Mouse (Mus musculus): Measurements from ENCODE around the gene Sema6b. TPM values are rescaled to one million over a fixed set of nuclear protein-coding genes. Genes with fewer than 3 reads are reported as not detected.

The Sema6b gene
- polyA plus RNA-seq (2012; rRNA removed): 28.0 and 28.1 TPM in 2 replicates

DNA sequence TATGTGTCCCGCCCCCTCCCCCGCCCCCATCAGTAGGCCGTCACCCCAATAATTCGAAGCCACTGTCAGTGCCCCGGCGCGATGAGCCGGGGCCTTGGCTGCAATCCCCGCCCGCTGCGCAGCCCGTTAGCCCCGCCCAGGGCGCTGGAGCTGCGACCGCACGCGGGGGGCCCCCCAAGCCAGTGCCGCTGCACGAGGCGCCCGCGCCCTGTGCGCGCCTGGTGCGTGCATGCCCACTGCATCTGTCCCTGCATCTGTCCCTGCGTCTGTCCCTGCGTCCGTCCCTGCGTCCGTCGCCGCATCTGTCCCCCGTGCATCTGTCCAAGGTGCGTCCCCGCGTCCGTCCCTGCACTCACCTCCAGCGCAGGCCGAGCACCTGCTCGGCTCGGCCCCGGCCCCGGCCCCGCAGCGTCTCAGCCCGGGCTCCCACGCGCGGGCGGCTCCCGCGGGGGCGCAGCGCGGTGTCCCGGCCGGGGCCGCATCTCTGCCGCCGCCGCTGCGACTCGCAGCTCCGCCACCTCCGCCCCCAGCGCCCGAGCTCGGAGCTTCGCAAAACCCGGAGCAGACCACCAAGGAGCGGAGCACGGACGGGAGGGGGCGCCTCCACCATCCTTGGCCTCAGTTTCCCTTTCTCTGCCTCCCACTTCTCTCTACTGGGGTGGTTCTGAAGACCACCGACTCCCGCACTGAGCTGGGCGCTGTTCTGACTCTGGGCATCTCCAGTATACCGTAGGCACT is at the start of gene Sema6b:
Gene Sema6b, minus strand, starts transcription at position 486 of the 738 bp plus-strand sequence.

DNA sequence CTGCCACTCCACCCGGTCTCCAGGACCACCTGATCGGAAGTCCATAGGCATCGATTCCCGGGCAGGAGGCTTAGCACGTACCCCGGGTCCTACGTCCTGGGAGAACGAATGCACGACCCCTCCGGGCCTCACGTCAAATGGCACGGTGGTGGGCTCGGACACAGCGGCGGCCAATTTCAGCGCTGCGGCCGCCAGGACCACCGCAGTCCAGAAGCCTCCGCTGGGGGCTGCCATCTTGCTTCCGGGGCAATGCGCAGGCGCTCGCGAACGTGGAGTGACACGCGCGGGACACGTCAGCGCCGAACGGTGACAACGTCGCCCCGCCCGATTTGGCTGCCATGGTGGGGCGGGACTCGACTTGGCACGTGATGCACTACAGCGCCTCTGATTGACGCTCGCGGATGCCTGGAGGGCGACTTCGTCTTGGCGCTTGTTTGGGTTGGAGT is 43.5 kb upstream of the Sema6b start, which contains the start of gene Mydgf:
Gene Mydgf, minus strand, starts transcription at position 263 of the 446 bp plus-strand sequence.

DNA sequence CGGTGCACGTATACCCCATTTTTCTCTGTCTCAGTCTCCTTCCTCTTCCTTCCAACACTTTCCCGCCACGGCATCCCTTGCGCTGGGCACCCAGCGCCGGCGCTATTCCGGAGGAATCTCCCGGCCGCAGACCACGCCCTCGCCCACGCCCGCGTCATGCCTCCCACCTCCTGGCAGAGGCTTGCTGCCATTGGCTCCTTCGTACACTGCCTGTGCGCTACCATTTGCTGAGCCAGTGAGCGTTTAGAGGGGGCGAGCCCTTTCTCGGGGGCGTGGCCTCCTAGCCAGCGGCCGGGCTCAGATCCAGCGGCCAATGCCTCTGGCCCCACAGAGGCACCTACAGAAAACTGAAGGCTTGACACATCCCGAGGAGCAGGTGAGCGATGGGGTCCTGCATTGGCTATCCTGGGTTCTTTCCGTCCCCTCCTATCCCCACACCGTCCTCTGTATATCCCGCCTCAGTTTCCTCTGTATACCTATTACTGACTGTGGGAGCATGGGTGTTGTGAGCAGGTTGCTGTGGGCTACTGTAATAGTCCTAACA is 22.2 kb upstream of the Sema6b start, which contains the start of gene Tnfaip8l1:
Gene Tnfaip8l1, plus strand, starts transcription at position 247 of the 544 bp plus-strand sequence.

GRCm38 (mm10) chr17:56121826-56122225 is 18.3 kb downstream of the Sema6b start, which contains the start of gene Lrg1:
Lrg1 (minus strand) TSS chr17:56122001.

DNA sequence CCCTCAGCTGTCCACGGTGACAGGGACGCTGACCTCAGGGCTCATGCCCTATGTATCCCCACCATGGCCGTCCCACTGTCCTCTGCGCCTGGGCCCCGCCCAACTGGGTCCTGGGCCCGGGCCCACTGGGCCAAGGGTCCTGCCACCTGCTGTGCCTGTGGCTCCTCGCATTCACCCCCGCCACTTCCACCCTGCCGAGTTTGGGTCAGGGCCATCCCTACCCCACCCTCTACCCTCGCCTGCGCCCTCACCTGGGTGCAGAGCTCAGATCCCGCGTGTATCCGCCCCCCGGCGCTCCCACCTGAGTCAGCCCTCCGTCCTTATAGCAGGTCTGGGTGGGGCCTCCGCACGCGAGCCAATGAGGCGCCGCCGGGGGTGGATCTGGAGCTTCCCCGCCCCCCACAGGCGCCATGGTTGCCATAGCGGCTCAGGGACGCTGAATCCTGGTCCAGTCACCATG is 22.9 kb downstream of the Sema6b start, which contains the start of gene Plin5:
Gene Plin5, minus strand, starts transcription at position 346 of the 460 bp plus-strand sequence.

GRCm38 (mm10) chr17:56109219-56110051 is 30.7 kb downstream of the Sema6b start, which contains the start of gene Plin4:
Plin4 (minus strand) TSS chr17:56109803.

DNA sequence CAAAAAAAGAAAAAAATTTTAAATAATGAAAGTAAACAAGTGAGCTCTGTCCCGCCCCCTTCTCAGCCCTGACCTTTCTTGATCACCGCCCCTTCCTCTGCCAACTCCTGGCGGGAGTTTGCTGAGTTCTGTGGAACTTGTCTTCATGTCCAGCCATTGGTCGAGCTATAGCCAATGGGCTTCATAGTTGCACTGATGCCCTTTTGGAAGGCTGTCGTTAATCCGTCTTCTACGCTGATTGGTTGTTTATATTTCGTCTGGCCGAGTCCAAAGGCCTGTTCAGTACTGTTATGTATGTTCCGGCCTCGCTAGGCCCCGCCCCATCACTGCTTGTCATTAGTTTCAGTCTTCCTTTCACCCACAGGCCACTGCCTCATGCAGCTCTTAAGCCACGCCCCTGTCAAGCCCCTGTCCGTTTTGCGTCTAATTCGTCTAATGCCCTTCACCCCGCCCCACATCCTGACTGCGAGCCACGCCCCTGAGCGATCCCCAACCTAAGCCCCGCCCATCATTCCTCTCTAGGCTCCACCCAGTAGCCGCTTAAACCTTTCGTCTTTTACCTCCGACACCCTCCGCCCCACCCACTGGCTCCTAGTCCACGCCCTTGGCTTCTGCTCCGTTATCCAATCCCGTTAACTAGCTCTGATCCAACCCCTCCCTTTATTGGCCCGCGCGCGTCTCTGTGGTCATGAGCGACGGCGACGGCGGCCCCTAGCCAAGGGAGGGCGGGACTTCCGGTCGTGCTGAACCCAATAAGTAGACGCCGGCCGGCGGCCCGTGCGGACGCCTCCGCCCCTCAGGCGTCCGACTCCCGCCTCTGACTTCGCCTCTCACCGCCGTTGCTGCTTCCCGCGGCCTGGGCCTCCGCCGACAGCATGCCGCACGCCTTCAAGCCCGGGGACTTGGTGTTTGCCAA is 61.0 kb downstream of the Sema6b start, which contains the start of gene Hdgfl2:
Gene Hdgfl2, plus strand, starts transcription at position 755 of the 916 bp plus-strand sequence.

GRCm38 (mm10) chr17:56074827-56075208 is 65.3 kb downstream of the Sema6b start, which contains the start of gene Ubxn6:
Ubxn6 (minus strand) TSS chr17:56075028.

Other genes starting within 250 kb of the Sema6b start
- gene Zfp959, start 248.2 kb downstream of the Sema6b start, polyA plus RNA-seq (2012; rRNA removed): 8.4 and 9.3 TPM in 2 replicates
- 3.6 and 3.7 TPM in 2 replicates for gene Zfp119b, start 190.8 kb downstream of the Sema6b start, polyA plus RNA-seq (2012; rRNA removed)
- gene Ebi3, start 187.7 kb downstream of the Sema6b start, polyA plus RNA-seq (2012; rRNA removed): 4.5 TPM in 2 replicates
- 16.5 and 19.7 TPM in 2 replicates for gene Yju2, start 181.2 kb downstream of the Sema6b start, polyA plus RNA-seq (2012; rRNA removed)
- gene Shd, start 169.9 kb downstream of the Sema6b start, polyA plus RNA-seq (2012; rRNA removed): 194 and 215 TPM in 2 replicates
- 118 and 121 TPM in 2 replicates for gene Fsd1, start 153.8 kb downstream of the Sema6b start, polyA plus RNA-seq (2012; rRNA removed)
- gene Stap2, start 134.8 kb downstream of the Sema6b start, polyA plus RNA-seq (2012; rRNA removed): 6.4 and 7.7 TPM in 2 replicates
- 210 and 233 TPM in 2 replicates for gene Mpnd, start 134.6 kb downstream of the Sema6b start, polyA plus RNA-seq (2012; rRNA removed)
- gene Sh3gl1, start 103.7 kb downstream of the Sema6b start, polyA plus RNA-seq (2012; rRNA removed): 97.4 and 102 TPM in 2 replicates
- gene Chaf1a, start 99.9 kb downstream of the Sema6b start, polyA plus RNA-seq (2012; rRNA removed): 13.1 and 15.1 TPM in 2 replicates
- gene Ubxn6, start 65.3 kb downstream of the Sema6b start, polyA plus RNA-seq (2012; rRNA removed): 92.1 and 99.5 TPM in 2 replicates
- gene Hdgfl2, start 60.7 kb downstream of the Sema6b start, polyA plus RNA-seq (2012; rRNA removed): 142 and 163 TPM in 2 replicates
- gene Plin4, start 30.5 kb downstream of the Sema6b start, polyA plus RNA-seq (2012; rRNA removed): 0.09 and 0.10 TPM in 2 replicates
- gene Plin5, start 22.7 kb downstream of the Sema6b start, polyA plus RNA-seq (2012; rRNA removed): 0.32 and 0.51 TPM in 2 replicates
- 0.05 and 0.20 TPM in 2 replicates for gene Lrg1, start 18.3 kb downstream of the Sema6b start, polyA plus RNA-seq (2012; rRNA removed)
- gene Tnfaip8l1, start 22.1 kb upstream of the Sema6b start, polyA plus RNA-seq (2012; rRNA removed): 7.1 and 8.0 TPM in 2 replicates
- 46.5 and 54.4 TPM in 2 replicates for gene Mydgf, start 43.6 kb upstream of the Sema6b start, polyA plus RNA-seq (2012; rRNA removed)
- 49.6 and 51.1 TPM in 2 replicates for gene Dpp9, start 78.6 kb upstream of the Sema6b start, polyA plus RNA-seq (2012; rRNA removed)
- gene Fem1a, start 116.5 kb upstream of the Sema6b start, polyA plus RNA-seq (2012; rRNA removed): 21.2 and 22.7 TPM in 2 replicates
- 3.4 and 4.1 TPM in 2 replicates for gene Ticam1, start 136.4 kb upstream of the Sema6b start, polyA plus RNA-seq (2012; rRNA removed)
- 8.4 and 12.6 TPM in 2 replicates for gene Plin3, start 152.5 kb upstream of the Sema6b start, polyA plus RNA-seq (2012; rRNA removed)
- gene Arrdc5, start 159.9 kb upstream of the Sema6b start, polyA plus RNA-seq (2012; rRNA removed): not detected in 2 replicates
- 51.9 and 57.4 TPM in 2 replicates for gene Uhrf1, start 163.0 kb upstream of the Sema6b start, polyA plus RNA-seq (2012; rRNA removed)
- 60.9 and 62.1 TPM in 2 replicates for gene Kdm4b, start 185.7 kb upstream of the Sema6b start, polyA plus RNA-seq (2012; rRNA removed)